Mouse (Mus musculus) brain, adult 2 months (tissue): ENCODE results near the gene Psmd2.
"Not testable (repeated sequence)": the region's sequence is repeated elsewhere in the genome, so short reads cannot be mapped to it uniquely, and the experiment has no call there.

ENCODE experiments used
- DNase-seq: peaks from one replicate; pipeline ENCODE4 v3.0.0; 2011; ENCODE audit warnings: low read depth, low spot score

Gene Psmd2

GRCm38 (mm10) chr16:20653315-20653714, 1.9 kb downstream of the Psmd2 start:
- no peak for DNase-seq

GRCm38 (mm10) chr16:20657661-20658060, 6.2 kb downstream of the Psmd2 start:
- no peak for DNase-seq

GRCm38 (mm10) chr16:20668013-20668412, 16.6 kb downstream of the Psmd2 start, which contains the start of gene Eif4g1:
Gene Eif4g1, plus strand, starts transcription at chr16:20668313.
- DNase-seq: not testable (repeated sequence)

GRCm38 (mm10) chr16:20670291-20670690, 18.8 kb downstream of the Psmd2 start:
- DNase-seq: no peak

- no peak for DNase-seq
Observed at GRCm38 (mm10) chr16:20671886-20672285, 20.4 kb downstream of the Psmd2 start.

- peak; percentile 98 for DNase-seq
Observed at GRCm38 (mm10) chr16:20672500-20672902, 21.0 kb downstream of the Psmd2 start.

GRCm38 (mm10) chr16:20672965-20673705, 21.7 kb downstream of the Psmd2 start:
- no peak for DNase-seq

GRCm38 (mm10) chr16:20673706-20674303, 22.4 kb downstream of the Psmd2 start:
- DNase-seq: no peak

- DNase-seq: no peak
Observed at GRCm38 (mm10) chr16:20675213-20675612, 23.8 kb downstream of the Psmd2 start.

- no peak for DNase-seq
Observed at GRCm38 (mm10) chr16:20676702-20677101, 25.2 kb downstream of the Psmd2 start.

- no peak for DNase-seq
Observed at GRCm38 (mm10) chr16:20677380-20677779, 25.9 kb downstream of the Psmd2 start.

- peak; percentile 88 for DNase-seq
Observed at GRCm38 (mm10) chr16:20677974-20678675, 26.7 kb downstream of the Psmd2 start.

- no peak for DNase-seq
Observed at GRCm38 (mm10) chr16:20690774-20691173, 39.3 kb downstream of the Psmd2 start.

GRCm38 (mm10) chr16:20691617-20692016, 40.2 kb downstream of the Psmd2 start:
- no peak for DNase-seq

GRCm38 (mm10) chr16:20692241-20692965, 41.0 kb downstream of the Psmd2 start:
- DNase-seq: no peak

- DNase-seq: peak; percentile 98
Observed at GRCm38 (mm10) chr16:20693111-20693701, 41.8 kb downstream of the Psmd2 start, which contains the start of gene Fam131a. Gene Fam131a, plus strand, starts transcription at chr16:20693241.

- DNase-seq: peak; percentile 93
Observed at GRCm38 (mm10) chr16:20694781-20695180, 43.3 kb downstream of the Psmd2 start.

GRCm38 (mm10) chr16:20695622-20696323, 44.3 kb downstream of the Psmd2 start:
- DNase-seq: peak; percentile 96

GRCm38 (mm10) chr16:20699266-20699665, 47.8 kb downstream of the Psmd2 start:
- DNase-seq: no peak

GRCm38 (mm10) chr16:20700036-20700435, 48.6 kb downstream of the Psmd2 start:
- DNase-seq: peak; percentile 75

GRCm38 (mm10) chr16:20701316-20701715, 49.9 kb downstream of the Psmd2 start:
- DNase-seq: no peak
